Mouse (Mus musculus): Measurements from ENCODE around the gene Nectin1. TPM values are rescaled to one million over a fixed set of nuclear protein-coding genes. Genes with fewer than 3 reads are reported as not detected.

Gene Nectin1
- polyA plus RNA-seq, 1 experiment from 2014 or later: 18.9 TPM

- Histone ChIP-seq H3K9me3 (ENCODE audit: control insufficient read depth, low read length) (no peaks in the 10 kb centered on the region), H3K4me3 (replicated peaks; ENCODE audit: low read length) (no peak overlapping the region), H3K4me2 (replicated peaks) (no peak overlapping the region), H3K36me3 (replicated peaks; ENCODE audit: control insufficient read depth, insufficient read depth) (no peaks in the 10 kb centered on the region), H3K27ac (no peak overlapping the region), H3K4me1 (replicated peaks; ENCODE audit: control insufficient read depth, insufficient read depth, low read length) (no peaks in the 10 kb centered on the region), H3K27me3 (ENCODE audit: control insufficient read depth, insufficient read depth, low read length) (0 out of 2 replicates have a peak, but pooled peaks cover 2% of the 10 kb centered on the region), H3K9ac (no peak overlapping the region)
- 0 out of 2 replicates have a peak, but pooled peaks have one; percentile 11 for ATAC-seq (ENCODE audit: low FRiP score)
- 60% methylated on average over 7 of the region's 7 CpGs for WGBS
- no peak for DNase-seq (ENCODE audit: low spot score)
Observed at GRCm38 (mm10) chr9:43851154-43851553, 107.4 kb downstream of the Nectin1 start.

GRCm38 (mm10) chr9:43855887-43856286, 112.1 kb downstream of the Nectin1 start:
- Histone ChIP-seq H3K27ac (no peak overlapping the region), H3K4me1 (replicated peaks; ENCODE audit: control insufficient read depth, insufficient read depth, low read length) (no peaks in the 10 kb centered on the region), H3K4me3 (replicated peaks; ENCODE audit: low read length) (no peak overlapping the region), H3K27me3 (ENCODE audit: control insufficient read depth, insufficient read depth, low read length) (0 out of 2 replicates have a peak, but pooled peaks cover under 1% of the 10 kb centered on the region), H3K9me3 (ENCODE audit: control insufficient read depth, low read length) (no peaks in the 10 kb centered on the region), H3K9ac (no peak overlapping the region), H3K36me3 (replicated peaks; ENCODE audit: control insufficient read depth, insufficient read depth) (no peaks in the 10 kb centered on the region), H3K4me2 (replicated peaks) (no peak overlapping the region)
- DNase-seq (ENCODE audit: low spot score): no peak
- no peak for ATAC-seq (ENCODE audit: low FRiP score)
- 87% methylated on average over 7 of the region's 7 CpGs for WGBS
